Mouse (Mus musculus): ENCODE measurements around the gene Pitpnm2.

- TF ChIP-seq POLR2A (IDR thresholded peaks at IDR 0.05; ENCODE audit: borderline replicate concordance, low read depth, low read length) (no peak), CTCF (IDR thresholded peaks at IDR 0.05; ENCODE audit: low read depth, low read length) (no peak)
These were observed 56.8 kb downstream of the Pitpnm2 start for GRCm38 (mm10) chr5:124192726-124193285.
